Mouse (Mus musculus): ENCODE results near the gene Gsn.

- TF ChIP-seq CTCF (IDR thresholded peaks at IDR 0.05; ENCODE audit: extremely low read depth, insufficient read depth, low read length): no peak
- TF ChIP-seq POLR2A (IDR thresholded peaks at IDR 0.05; ENCODE audit: extremely low read depth, insufficient read depth, low read length): no peak
Observed at GRCm38 (mm10) chr2:35213345-35213910, 42.8 kb upstream of the Gsn start.

Data from cortical plate, adult 2 months (tissue).